Mouse (Mus musculus) small intestine, adult 2 months (tissue): ENCODE measurements around the gene Fads3.

Source experiments
- CTCF ChIP-seq: fragments of 200-500 bp; IDR thresholded peaks from 2 replicates; pipeline ENCODE4 v1.5.1; 2012; ENCODE audit warnings: low read depth, mild to moderate bottlenecking, control low read depth, inconsistent platforms, low read length, moderate library complexity, mixed read lengths; ENCODE audit not compliant: insufficient replicate concordance, insufficient read length; ENCODE audit errors: extremely low read depth
- POLR2A ChIP-seq: fragments of 200-500 bp; IDR thresholded peaks from 2 replicates; pipeline ENCODE4 v1.6.1; 2012; ENCODE audit warnings: low read depth, mild to moderate bottlenecking, control low read depth, inconsistent platforms, low read length, moderate library complexity

DNA sequence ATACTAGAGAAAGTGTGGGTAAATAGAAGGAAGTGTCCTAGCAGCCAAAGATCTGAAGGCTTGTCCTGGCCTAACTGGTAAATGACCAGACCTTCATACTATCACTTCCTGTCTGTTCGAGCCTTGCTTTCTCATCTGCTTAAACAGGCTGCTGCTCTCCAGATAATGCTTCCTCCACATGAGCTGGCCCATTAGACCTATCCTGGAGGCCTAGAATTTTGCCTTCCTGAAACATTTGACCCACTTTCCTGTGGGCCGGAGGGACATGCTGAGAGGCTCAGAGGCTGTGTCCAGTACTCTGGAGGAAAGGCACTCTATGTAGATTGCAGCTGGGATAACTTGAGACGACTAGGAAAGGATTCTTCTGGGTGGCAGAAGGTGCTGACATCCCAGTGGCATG lies 40.7 kb downstream of the Fads3 start:
- TF ChIP-seq CTCF (no peak), POLR2A (no peak)
